Mouse (Mus musculus) stomach, postnatal 0 days (tissue): ENCODE measurements at regions not wholly inside any gene's neighbourhood (a gene's known extent, or its start where the extent isn't known, plus 50 kb on each side); places are given as distances from the start of the nearest gene placed in this dataset.

Source experiments
- ATAC-seq: fragments of 200-750 bp; cut with Nextera tagmentation; 2 replicates; pipeline ENCODE4 v1.8.0; 2017; ENCODE audit not compliant: low FRiP score, low TSS enrichment
- DNase-seq: peaks from one replicate; pipeline ENCODE4 v3.0.0-alpha.2; 2016; ENCODE audit warnings: low spot score
- H3K27ac ChIP-seq: fragments of 300-500 bp; sonication (generic); replicated peaks from 2 replicates; pipeline ENCODE4 v1.5.1; 2014; ENCODE audit warnings: mild to moderate bottlenecking, control low read depth
- H3K27me3 ChIP-seq: fragments of 300-500 bp; sonication (generic); 2 replicates; pipeline ENCODE4 v1.6.1; 2014; ENCODE audit warnings: low read length; ENCODE audit not compliant: control insufficient read depth, insufficient read depth
- H3K36me3 ChIP-seq: fragments of 300-500 bp; sonication (generic); 2 replicates; pipeline ENCODE4 v1.6.1; 2014; ENCODE audit warnings: low read length, mixed read lengths; ENCODE audit not compliant: control insufficient read depth, insufficient read depth
- H3K4me1 ChIP-seq: fragments of 300-500 bp; sonication (generic); replicated peaks from 2 replicates; pipeline ENCODE4 v1.6.1; 2014; ENCODE audit warnings: antibody characterized with exemption; ENCODE audit not compliant: control insufficient read depth, insufficient read depth
- H3K4me2 ChIP-seq: fragments of 300-500 bp; sonication (generic); replicated peaks from 2 replicates; pipeline ENCODE4 v1.6.1; 2014; ENCODE audit warnings: low read depth, mild to moderate bottlenecking, control low read depth, moderate library complexity
- H3K4me3 ChIP-seq: fragments of 300-500 bp; sonication (generic); 2 replicates; pipeline ENCODE4 v1.5.1; 2014; ENCODE audit warnings: low read depth, low read length, control low read depth
- H3K9ac ChIP-seq: fragments of 300-500 bp; sonication (generic); 2 replicates; pipeline ENCODE4 v1.6.1; 2014; ENCODE audit warnings: mild to moderate bottlenecking, low read length, control low read depth, mixed read lengths
- H3K9me3 ChIP-seq: fragments of 300-500 bp; sonication (generic); 2 replicates; pipeline ENCODE4 v1.6.1; 2016; ENCODE audit warnings: low read length; ENCODE audit not compliant: control insufficient read depth
- CTCF ChIP-seq: IDR thresholded peaks from 2 replicates; pipeline ENCODE4 v1.5.1; 2016; ENCODE audit warnings: antibody characterized with exemption, low read depth, mild to moderate bottlenecking, moderate library complexity
- EP300 ChIP-seq: optimal IDR thresholded peaks from 2 replicates; pipeline ENCODE3; 2016; ENCODE audit warnings: antibody characterized with exemption
- WGBS: fragments of 180-500 bp; shearing (Covaris S2); extraction: QIAGEN DNeasy Blood & Tissue Kit; methylation state at CpG from one replicate; pipeline ENCODE4 v1.1.7; 2014; 5-methylcytosine and 5-hydroxymethylcytosine counted together

GRCm38 (mm10) chr12:99639118-99639517 is 75.7 kb upstream of the Foxn3 start:
- Histone ChIP-seq H3K9ac (no peak overlapping the region), H3K4me2 (no peak overlapping the region), H3K9me3 (peaks cover 6% of the 10 kb centered on the region; the same call in 1 of the 2 replicates), H3K36me3 (no peaks in the 10 kb centered on the region), H3K27ac (no peak overlapping the region), H3K4me3 (no peak overlapping the region), H3K27me3 (no peaks in the 10 kb centered on the region), H3K4me1 (no peaks in the 10 kb centered on the region)
- ATAC-seq: no peak
- TF ChIP-seq CTCF (no peak), EP300 (no peak)
- DNase-seq: no peak
- 61% methylated on average over 3 of the region's 3 CpGs for WGBS

- TF ChIP-seq CTCF (no peak), EP300 (no peak)
- no peak overlapping the region for H3K4me3 ChIP-seq
- no peaks in the 10 kb centered on the region for H3K27me3 ChIP-seq
- DNase-seq (no peak), ATAC-seq (no peak)
- no peaks in the 10 kb centered on the region for H3K4me1 ChIP-seq
- H3K27ac ChIP-seq: no peak overlapping the region
- 0 out of 2 replicates have a peak, but pooled peaks cover under 1% of the 10 kb centered on the region for H3K9me3 ChIP-seq
- H3K36me3 ChIP-seq: no peaks in the 10 kb centered on the region
- H3K9ac ChIP-seq: no peak overlapping the region
- no peak overlapping the region for H3K4me2 ChIP-seq
- WGBS: 82% methylated on average over 5 of the region's 5 CpGs
These were observed 74.6 kb upstream of the Foxn3 start for GRCm38 (mm10) chr12:99637986-99638385.

- no peak overlapping the region for H3K4me2 ChIP-seq
- no peaks in the 10 kb centered on the region for H3K9me3 ChIP-seq
- TF ChIP-seq EP300 (no peak), CTCF (peak; percentile 25; the same call in 1 of the 2 replicates)
- 82% methylated on average over 3 of the region's 3 CpGs for WGBS
- no peaks in the 10 kb centered on the region for H3K27me3 ChIP-seq
- DNase-seq: no peak
- H3K4me1 ChIP-seq: no peaks in the 10 kb centered on the region
- no peak overlapping the region for H3K9ac ChIP-seq
- H3K27ac ChIP-seq: no peak overlapping the region
- no peaks in the 10 kb centered on the region for H3K36me3 ChIP-seq
- ATAC-seq: no peak
- H3K4me3 ChIP-seq: no peak overlapping the region
These were observed 72.9 kb upstream of the Foxn3 start for GRCm38 (mm10) chr12:99636234-99636633.

- Histone ChIP-seq H3K9ac (no peak overlapping the region), H3K4me3 (no peak overlapping the region), H3K36me3 (no peaks in the 10 kb centered on the region), H3K27ac (no peak overlapping the region), H3K27me3 (no peaks in the 10 kb centered on the region), H3K9me3 (no peaks in the 10 kb centered on the region), H3K4me1 (no peaks in the 10 kb centered on the region), H3K4me2 (no peak overlapping the region)
- TF ChIP-seq CTCF (no peak), EP300 (no peak)
- 62% methylated on average over 4 of the region's 4 CpGs for whole genome bisulfite sequencing
- no peak for ATAC-seq
- no peak for DNase-seq
These were observed 72.0 kb upstream of the Foxn3 start for GRCm38 (mm10) chr12:99635361-99635760.

GRCm38 (mm10) chr12:99634726-99635125 is 71.3 kb upstream of the Foxn3 start:
- ATAC-seq (no peak), DNase-seq (no peak)
- H3K4me2 ChIP-seq: no peak overlapping the region
- TF ChIP-seq CTCF: no peak
- no peak for TF ChIP-seq EP300
- no peaks in the 10 kb centered on the region for H3K27me3 ChIP-seq
- no peaks in the 10 kb centered on the region for H3K36me3 ChIP-seq
- H3K9me3 ChIP-seq: no peaks in the 10 kb centered on the region
- 82% methylated on average over 4 of the region's 4 CpGs for WGBS
- H3K4me1 ChIP-seq: no peaks in the 10 kb centered on the region
- no peak overlapping the region for H3K4me3 ChIP-seq
- H3K9ac ChIP-seq: no peak overlapping the region
- no peak overlapping the region for H3K27ac ChIP-seq

GRCm38 (mm10) chr12:99633678-99634077 is 70.3 kb upstream of the Foxn3 start:
- no peaks in the 10 kb centered on the region for H3K4me1 ChIP-seq
- no peak overlapping the region for H3K4me2 ChIP-seq
- no peak overlapping the region for H3K27ac ChIP-seq
- H3K9ac ChIP-seq: no peak overlapping the region
- DNase-seq (no peak), ATAC-seq (no peak)
- no peaks in the 10 kb centered on the region for H3K27me3 ChIP-seq
- 86% methylated on average over 10 of the region's 10 CpGs for WGBS
- no peaks in the 10 kb centered on the region for H3K9me3 ChIP-seq
- no peaks in the 10 kb centered on the region for H3K36me3 ChIP-seq
- H3K4me3 ChIP-seq: no peak overlapping the region
- TF ChIP-seq EP300 (no peak), CTCF (no peak)
